Mouse (Mus musculus) T-helper 1 cell (primary cell): ENCODE measurements at regions not wholly inside any gene's neighbourhood (a gene's known extent, or its start where the extent isn't known, plus 50 kb on each side); places are given as distances from the start of the nearest gene placed in this dataset.

Experiments
- in situ Hi-C: fragments of 300-600 bp; cut with MboI, MseI; formaldehyde crosslinking; loops from one replicate; pipeline ENCODE4 v1.15.1; 2025; ENCODE audit warnings: high pct_unique_total_duplicates

DNA sequence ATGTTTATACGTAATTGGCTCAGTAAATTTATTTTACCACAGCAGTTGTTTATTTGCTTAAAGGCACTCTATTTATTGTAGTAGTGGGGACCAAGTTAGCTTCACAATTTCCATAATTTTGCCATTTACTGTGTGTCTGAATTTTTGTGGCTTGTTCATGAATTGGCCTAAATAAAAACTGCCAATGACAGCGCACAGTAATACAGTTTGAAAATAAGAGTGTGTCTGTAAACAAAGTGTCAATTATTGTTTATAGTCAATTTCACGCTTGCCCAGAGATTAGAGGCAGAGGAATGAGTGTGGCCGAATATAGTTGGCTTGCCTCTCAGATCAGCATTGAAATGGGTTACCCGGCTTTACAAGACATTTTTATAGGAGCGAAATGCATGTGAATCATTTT lies 73.0 kb upstream of the Nrsn1 start:
- in situ Hi-C loops: no loop called here

DNA sequence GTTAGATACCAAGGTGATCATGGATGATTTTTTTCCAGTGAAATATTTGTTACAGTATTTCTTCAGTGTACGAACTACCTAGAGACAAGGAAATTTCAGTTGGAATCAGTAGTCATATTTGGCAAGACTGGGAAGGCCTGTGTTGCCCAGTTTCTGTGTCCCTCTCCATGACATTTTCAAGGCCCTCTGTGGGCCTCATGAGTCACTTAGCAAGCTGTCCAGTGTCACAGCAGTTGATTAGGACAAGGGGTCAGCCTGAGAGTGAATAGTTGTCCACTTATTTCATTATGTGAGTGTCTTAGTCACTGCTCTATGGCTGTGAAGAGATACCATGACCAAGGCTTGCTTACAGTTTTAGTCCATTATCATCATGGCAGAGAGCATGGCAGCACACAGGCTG lies 71.5 kb upstream of the Nrsn1 start:
- in situ Hi-C loops: no loop called here

DNA sequence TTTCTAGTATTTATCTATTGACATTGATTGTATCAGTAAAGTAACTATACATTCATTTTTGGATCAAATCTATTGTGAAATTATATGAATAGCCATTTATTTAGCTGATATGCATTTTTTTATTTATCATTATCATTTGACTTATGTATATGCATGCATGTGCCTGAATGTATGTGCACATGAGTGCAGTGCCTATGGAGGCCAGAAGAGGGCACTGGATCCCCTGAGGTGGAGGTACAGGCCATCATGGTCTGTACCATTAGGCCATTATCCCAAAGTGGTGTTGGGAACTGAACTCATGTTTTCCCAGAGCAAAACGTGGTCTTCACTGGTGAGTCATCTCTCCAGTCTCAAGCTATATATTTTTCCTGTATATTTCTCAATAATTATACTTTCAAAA lies 63.5 kb upstream of the Nrsn1 start:
- in situ Hi-C loops: no loop called here
